ENCODE assay signal across 26 mouse cellular contexts in genomic region chr2:144007211-144007610, GRCm38 (mm10). TPM values are rescaled to one million over a fixed set of nuclear protein-coding genes. Genes with fewer than 3 reads are reported as not detected.
DNase-seq lines count a peak whose midpoint lies in the region; ATAC-seq lines count a peak whose summit lies in the region.
"Had no signal": no experiment of that assay in that cellular context is flagged by ENCODE, and none has a peak within 500 bp of the region (broad histone marks: within the 10 kb centered on the region; RNA-seq: fewer than 3 reads in every experiment).

No protein-coding gene starts in this region.

- H3K27ac ChIP-seq in heart, embryonic 13.5 days (replicated peaks), result no peak overlapping the region
- no peak overlapping the region for H3K27ac ChIP-seq in liver, embryonic 13.5 days
- H3K27ac ChIP-seq in liver, embryonic 15.5 days (replicated peaks), result no peak overlapping the region
- no peak overlapping the region for H3K27ac ChIP-seq in stomach, embryonic 15.5 days
- H3K27ac ChIP-seq: embryonic facial prominence, embryonic 12.5 days; forebrain, embryonic 12.5 days; heart, adult 2 months; hindbrain, embryonic 13.5 days had no signal

- no peaks in the 10 kb centered on the region for H3K27me3 ChIP-seq in heart, embryonic 13.5 days (replicated peaks)
- H3K27me3 ChIP-seq in liver, embryonic 13.5 days, result no peaks in the 10 kb centered on the region
- no peaks in the 10 kb centered on the region for H3K27me3 ChIP-seq in liver, embryonic 15.5 days
- no peaks in the 10 kb centered on the region for H3K27me3 ChIP-seq in stomach, embryonic 15.5 days (replicated peaks)
- H3K27me3 ChIP-seq: embryonic facial prominence, embryonic 12.5 days; forebrain, embryonic 12.5 days; heart, embryonic 12.5 days; hindbrain, embryonic 13.5 days had no signal

- ATAC-seq in heart, embryonic 13.5 days (ENCODE audit: extremely low read depth, insufficient number of reproducible peaks, low FRiP score, low TSS enrichment), result no peak
- ATAC-seq in liver, embryonic 13.5 days (ENCODE audit: low read depth), result no peak
- ATAC-seq in liver, embryonic 15.5 days (ENCODE audit: insufficient read depth), result no peak
- no peak for ATAC-seq in stomach, embryonic 15.5 days (ENCODE audit: insufficient read depth, low FRiP score, low read depth)
- ATAC-seq: forebrain, embryonic 16.5 days had no signal

- H3K9me3 ChIP-seq in heart, embryonic 13.5 days, result no peaks in the 10 kb centered on the region
- no peaks in the 10 kb centered on the region for H3K9me3 ChIP-seq in liver, embryonic 13.5 days (replicated peaks)
- no peaks in the 10 kb centered on the region for H3K9me3 ChIP-seq in liver, embryonic 15.5 days (replicated peaks)
- no peaks in the 10 kb centered on the region for H3K9me3 ChIP-seq in stomach, embryonic 15.5 days
- H3K9me3 ChIP-seq: embryonic facial prominence, embryonic 12.5 days; forebrain, embryonic 12.5 days; heart, embryonic 12.5 days; hindbrain, embryonic 13.5 days had no signal

- H3K9ac ChIP-seq in heart, embryonic 13.5 days, result peak overlapping the region; percentile 38; the same call in 1 of the 2 replicates
- H3K9ac ChIP-seq in liver, embryonic 13.5 days, result no peak overlapping the region
- H3K9ac ChIP-seq in liver, embryonic 15.5 days, result no peak overlapping the region
- H3K9ac ChIP-seq in stomach, embryonic 15.5 days, result no peak overlapping the region
- H3K9ac ChIP-seq: embryonic facial prominence, embryonic 12.5 days; forebrain, embryonic 12.5 days; heart, embryonic 12.5 days; hindbrain, embryonic 13.5 days had no signal

- no peak for DNase-seq in heart, adult 8-10 months (ENCODE audit: low spot score)
- no peak for DNase-seq in liver, embryonic 13.5 days
- DNase-seq in liver, result no peak
- DNase-seq in kidney, adult 11 months, result no peak
- DNase-seq in adrenal gland, postnatal 25 days, result no peak
- DNase-seq: adrenal gland, postnatal 10 days; cerebellum, adult 11-12 months; cerebellum, adult 9-10 months; cerebellum, postnatal 25 days; gastrocnemius, postnatal 10 days; heart, postnatal 4 days had no signal

- H3K36me3 ChIP-seq in heart, embryonic 13.5 days, result peaks cover 17% of the 10 kb centered on the region
- peaks cover 13% of the 10 kb centered on the region; the same call in 1 of the 2 replicates for H3K36me3 ChIP-seq in liver, embryonic 13.5 days
- H3K36me3 ChIP-seq in liver, embryonic 15.5 days (replicated peaks), result no peaks in the 10 kb centered on the region; the same call in none of the 2 replicates
- no peaks in the 10 kb centered on the region for H3K36me3 ChIP-seq in stomach, embryonic 15.5 days
- H3K36me3 ChIP-seq: embryonic facial prominence, embryonic 12.5 days; forebrain, embryonic 12.5 days; hindbrain, embryonic 13.5 days had no signal

- peaks cover 76% of the 10 kb centered on the region for H3K4me1 ChIP-seq in heart, embryonic 13.5 days
- H3K4me1 ChIP-seq in liver, embryonic 13.5 days (replicated peaks), result peaks cover 81% of the 10 kb centered on the region
- H3K4me1 ChIP-seq in liver, embryonic 15.5 days (replicated peaks), result peaks cover 81% of the 10 kb centered on the region
- H3K4me1 ChIP-seq in stomach, embryonic 15.5 days, result peaks cover 45% of the 10 kb centered on the region

- 89% methylated on average over 4 of the region's 4 CpGs for WGBS in heart, embryonic 13.5 days
- WGBS in liver, embryonic 13.5 days (ENCODE audit: insufficient replicate concordance), result 74% methylated on average over 4 of the region's 4 CpGs
- 68% methylated on average over 4 of the region's 4 CpGs for WGBS in liver, embryonic 15.5 days (ENCODE audit: insufficient replicate concordance)
- WGBS in stomach, embryonic 15.5 days, result 78% methylated on average over 4 of the region's 4 CpGs

- H3K4me3 ChIP-seq in heart, embryonic 13.5 days, result no peak overlapping the region
- no peak overlapping the region for H3K4me3 ChIP-seq in liver, embryonic 13.5 days (replicated peaks)
- no peak overlapping the region for H3K4me3 ChIP-seq in liver, embryonic 15.5 days (replicated peaks)
- H3K4me3 ChIP-seq in stomach, embryonic 15.5 days (replicated peaks), result no peak overlapping the region
- H3K4me3 ChIP-seq: embryonic facial prominence, embryonic 12.5 days; forebrain, embryonic 12.5 days; heart, adult 2 months; heart, embryonic 12.5 days; hindbrain, embryonic 13.5 days had no signal

- H3K4me2 ChIP-seq in heart, embryonic 13.5 days, result no peak overlapping the region
- 0 out of 2 replicates have a peak overlapping the region, but pooled peaks have one; percentile 23 for H3K4me2 ChIP-seq in liver, embryonic 13.5 days
- peak overlapping the region; percentile 19; the same call in 1 of the 2 replicates for H3K4me2 ChIP-seq in liver, embryonic 15.5 days
- peak overlapping the region; percentile 6; the same call in 1 of the 2 replicates for H3K4me2 ChIP-seq in stomach, embryonic 15.5 days
- H3K4me2 ChIP-seq: embryonic facial prominence, embryonic 12.5 days; forebrain, embryonic 12.5 days; heart, embryonic 12.5 days; hindbrain, embryonic 13.5 days had no signal

RNA-seq across cellular contexts. Expression of gene Rrbp1, which starts 3.9 kb away (rescaled TPM):
- polyA plus RNA-seq in heart, embryonic 13.5 days (2015; fragmentation: Nextera tagmentation; extraction: Ambion mirVana), result 61.7 and 65.1 TPM in 2 replicates
- 100 to 1,000 TPM; 109 to 128 (median 115) TPM for total RNA-seq in heart, adult 8-10 months (2022)
- polyA plus RNA-seq in liver, embryonic 13.5 days (2015; fragmentation: Nextera tagmentation; extraction: Ambion mirVana), result 48.3 and 49.7 TPM in 2 replicates
- 58.9 and 76.1 TPM in 2 replicates for polyA plus RNA-seq in liver, embryonic 15.5 days (2015; fragmentation: Nextera tagmentation; extraction: Ambion mirVana)
- 130 and 133 TPM in 2 replicates for polyA plus RNA-seq in stomach, embryonic 15.5 days (2015; fragmentation: Nextera tagmentation; extraction: Ambion mirVana)
- 192 and 198 TPM in 2 replicates for total RNA-seq in adrenal gland, postnatal 25 days (2021)

RNA-seq across cellular contexts. Expression of gene Banf2, which starts 25.6 kb away (rescaled TPM):
- not detected in 2 replicates for polyA plus RNA-seq in heart, embryonic 13.5 days (2015; fragmentation: Nextera tagmentation; extraction: Ambion mirVana)
- not detected for total RNA-seq in heart, adult 8-10 months (2022)
- polyA plus RNA-seq in liver, embryonic 13.5 days (2015; fragmentation: Nextera tagmentation; extraction: Ambion mirVana), result not detected in 2 replicates
- polyA plus RNA-seq in liver, embryonic 15.5 days (2015; fragmentation: Nextera tagmentation; extraction: Ambion mirVana), result not detected in 2 replicates
- polyA plus RNA-seq in stomach, embryonic 15.5 days (2015; fragmentation: Nextera tagmentation; extraction: Ambion mirVana), result 0.33 and 0.59 TPM in 2 replicates
- total RNA-seq in adrenal gland, postnatal 25 days (2021), result not detected in 2 replicates
- total RNA-seq: adrenal gland, postnatal 10 days; gastrocnemius, postnatal 10 days; gastrocnemius, postnatal 4 days; heart, adult 2 months; heart, postnatal 4 days; MEL had no signal
- polyA plus RNA-seq: C2C12; cortical plate, adult 2 months; embryonic facial prominence, embryonic 12.5 days; forebrain, embryonic 12.5 days; forebrain, embryonic 16.5 days; frontal cortex, adult 2 months; heart, adult 2 months; heart, embryonic 12.5 days; heart, postnatal 0 days; hindbrain, embryonic 13.5 days had no signal
